Mouse (Mus musculus): ENCODE data around the gene Gatb. TPM values are rescaled to one million over a fixed set of nuclear protein-coding genes. Genes with fewer than 3 reads are reported as not detected.
A peak's percentile ranks its signal among the peaks of the same experiment; 100 is the strongest.

Gene Gatb
- polyA plus RNA-seq, 1 experiment from 2014 or later = 11.2 TPM

GRCm38 (mm10) chr3:85573216-85573863, 579 bp upstream of the Gatb start:
- Histone ChIP-seq H3K27ac (ENCODE audit: low read depth, low read length) (no peak overlapping the region), H3K4me2 (replicated peaks; ENCODE audit: low read depth) (peak overlapping the region; percentile 75), H3K4me3 (ENCODE audit: low read depth, low read length) (peak overlapping the region; percentile 68), H3K36me3 (ENCODE audit: control insufficient read depth, insufficient read depth) (no peaks in the 10 kb centered on the region), H3K4me1 (replicated peaks; ENCODE audit: control insufficient read depth, insufficient read depth, low read length) (no peaks in the 10 kb centered on the region), H3K27me3 (replicated peaks; ENCODE audit: control insufficient read depth, insufficient read depth, low read length) (no peaks in the 10 kb centered on the region), H3K9ac (ENCODE audit: low read depth, low read length) (no peak overlapping the region), H3K9me3 (ENCODE audit: control insufficient read depth) (no peaks in the 10 kb centered on the region)
- no peak for TF ChIP-seq CTCF (IDR thresholded peaks at IDR 0.05; ENCODE audit: low read depth)
- no peak for ATAC-seq
- WGBS = 22% methylated on average over 6 of the region's 6 CpGs

GRCm38 (mm10) chr3:85582726-85583125, 8.8 kb downstream of the Gatb start:
- Histone ChIP-seq H3K4me1 (replicated peaks; ENCODE audit: control insufficient read depth, insufficient read depth, low read length) (no peaks in the 10 kb centered on the region), H3K9me3 (ENCODE audit: control insufficient read depth) (no peaks in the 10 kb centered on the region), H3K4me2 (replicated peaks; ENCODE audit: low read depth) (no peak overlapping the region), H3K4me3 (ENCODE audit: low read depth, low read length) (no peak overlapping the region), H3K27me3 (replicated peaks; ENCODE audit: control insufficient read depth, insufficient read depth, low read length) (no peaks in the 10 kb centered on the region), H3K9ac (ENCODE audit: low read depth, low read length) (no peak overlapping the region), H3K36me3 (ENCODE audit: control insufficient read depth, insufficient read depth) (no peaks in the 10 kb centered on the region), H3K27ac (ENCODE audit: low read depth, low read length) (no peak overlapping the region)
- WGBS = 77% methylated on average over 2 of the region's 2 CpGs
- no peak for ATAC-seq
- no peak for TF ChIP-seq CTCF (IDR thresholded peaks at IDR 0.05; ENCODE audit: low read depth)

GRCm38 (mm10) chr3:85583194-85583593, 9.3 kb downstream of the Gatb start:
- 87% methylated on average over 5 of the region's 5 CpGs for WGBS
- no peaks in the 10 kb centered on the region for H3K4me1 ChIP-seq (replicated peaks; ENCODE audit: control insufficient read depth, insufficient read depth, low read length)
- no peak for TF ChIP-seq CTCF (IDR thresholded peaks at IDR 0.05; ENCODE audit: low read depth)
- no peak overlapping the region for H3K4me2 ChIP-seq (replicated peaks; ENCODE audit: low read depth)
- H3K27me3 ChIP-seq (replicated peaks; ENCODE audit: control insufficient read depth, insufficient read depth, low read length) = no peaks in the 10 kb centered on the region
- no peak overlapping the region for H3K9ac ChIP-seq (ENCODE audit: low read depth, low read length)
- H3K27ac ChIP-seq (ENCODE audit: low read depth, low read length) = no peak overlapping the region
- no peak for ATAC-seq
- H3K36me3 ChIP-seq (ENCODE audit: control insufficient read depth, insufficient read depth) = no peaks in the 10 kb centered on the region
- no peak overlapping the region for H3K4me3 ChIP-seq (ENCODE audit: low read depth, low read length)
- no peaks in the 10 kb centered on the region for H3K9me3 ChIP-seq (ENCODE audit: control insufficient read depth)

GRCm38 (mm10) chr3:85584966-85585365, 11.0 kb downstream of the Gatb start:
- no peak overlapping the region for H3K4me3 ChIP-seq (ENCODE audit: low read depth, low read length)
- H3K27me3 ChIP-seq (replicated peaks; ENCODE audit: control insufficient read depth, insufficient read depth, low read length) = no peaks in the 10 kb centered on the region
- H3K9ac ChIP-seq (ENCODE audit: low read depth, low read length) = no peak overlapping the region
- WGBS = 79% methylated on average over 4 of the region's 4 CpGs
- no peaks in the 10 kb centered on the region for H3K9me3 ChIP-seq (ENCODE audit: control insufficient read depth)
- TF ChIP-seq CTCF (IDR thresholded peaks at IDR 0.05; ENCODE audit: low read depth) = no peak
- no peaks in the 10 kb centered on the region for H3K36me3 ChIP-seq (ENCODE audit: control insufficient read depth, insufficient read depth)
- no peak for ATAC-seq
- H3K4me2 ChIP-seq (replicated peaks; ENCODE audit: low read depth) = no peak overlapping the region
- H3K27ac ChIP-seq (ENCODE audit: low read depth, low read length) = no peak overlapping the region
- 0 out of 2 replicates have a peak, but pooled peaks cover 3% of the 10 kb centered on the region for H3K4me1 ChIP-seq (replicated peaks; ENCODE audit: control insufficient read depth, insufficient read depth, low read length)

GRCm38 (mm10) chr3:85588701-85589100, 14.8 kb downstream of the Gatb start:
- WGBS = 26% methylated on average over 2 of the region's 2 CpGs
- Histone ChIP-seq H3K36me3 (ENCODE audit: control insufficient read depth, insufficient read depth) (no peaks in the 10 kb centered on the region), H3K27me3 (replicated peaks; ENCODE audit: control insufficient read depth, insufficient read depth, low read length) (no peaks in the 10 kb centered on the region), H3K9ac (ENCODE audit: low read depth, low read length) (no peak overlapping the region), H3K4me1 (replicated peaks; ENCODE audit: control insufficient read depth, insufficient read depth, low read length) (0 out of 2 replicates have a peak, but pooled peaks cover 3% of the 10 kb centered on the region), H3K4me3 (ENCODE audit: low read depth, low read length) (no peak overlapping the region), H3K4me2 (replicated peaks; ENCODE audit: low read depth) (no peak overlapping the region), H3K27ac (ENCODE audit: low read depth, low read length) (peak overlapping the region; percentile 36), H3K9me3 (ENCODE audit: control insufficient read depth) (no peaks in the 10 kb centered on the region)
- no peak for TF ChIP-seq CTCF (IDR thresholded peaks at IDR 0.05; ENCODE audit: low read depth)
- ATAC-seq = peak; percentile 71

GRCm38 (mm10) chr3:85590090-85590754, 16.3 kb downstream of the Gatb start:
- Histone ChIP-seq H3K4me2 (replicated peaks; ENCODE audit: low read depth) (no peak overlapping the region), H3K36me3 (ENCODE audit: control insufficient read depth, insufficient read depth) (no peaks in the 10 kb centered on the region), H3K9me3 (ENCODE audit: control insufficient read depth) (no peaks in the 10 kb centered on the region), H3K9ac (ENCODE audit: low read depth, low read length) (no peak overlapping the region), H3K4me3 (ENCODE audit: low read depth, low read length) (no peak overlapping the region), H3K27me3 (replicated peaks; ENCODE audit: control insufficient read depth, insufficient read depth, low read length) (no peaks in the 10 kb centered on the region), H3K4me1 (replicated peaks; ENCODE audit: control insufficient read depth, insufficient read depth, low read length) (0 out of 2 replicates have a peak, but pooled peaks cover 3% of the 10 kb centered on the region), H3K27ac (ENCODE audit: low read depth, low read length) (0 out of 2 replicates have a peak overlapping the region, but pooled peaks have one; percentile 11)
- ATAC-seq = no peak
- no peak for TF ChIP-seq CTCF (IDR thresholded peaks at IDR 0.05; ENCODE audit: low read depth)
- WGBS = 90% methylated on average over 3 of the region's 3 CpGs

All from intestine, postnatal 0 days (tissue).